Mouse (Mus musculus) mouse trophoblast stem cell (cell line): ENCODE data around the gene Ccdc88c.

Experiments
- in situ Hi-C, 2 experiments: fragments of 300-500 bp; cut with MseI, MboI; formaldehyde crosslinking; loops; 2 replicates in 1 of 2; 3 replicates in 1 of 2; pipeline ENCODE4 v1.15.1; 2025

Gene Ccdc88c

DNA sequence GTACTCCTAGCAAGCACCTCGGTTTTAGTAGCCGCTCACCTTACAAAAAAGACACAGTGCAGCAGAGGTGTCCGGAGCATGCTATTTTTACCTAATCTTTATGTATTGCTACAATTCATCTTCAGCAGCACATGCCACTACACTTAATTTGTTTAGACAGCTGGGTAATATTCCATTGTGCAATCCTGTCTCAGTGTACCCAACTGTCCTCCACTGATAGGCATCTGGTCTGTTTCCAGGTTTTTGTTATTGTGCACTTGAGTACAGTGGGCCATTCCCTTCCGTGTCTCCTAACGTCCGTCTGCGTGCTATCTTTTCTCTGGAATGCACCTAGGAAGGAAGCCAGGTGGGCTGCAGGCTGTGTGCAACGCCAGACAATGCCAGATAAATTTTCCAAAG lies 30.3 kb downstream of the Ccdc88c start:
- in situ Hi-C loops = no loop called here

- in situ Hi-C loops = no loop called here
Observed at GRCm38 (mm10) chr12:100997830-100998563, 30.9 kb downstream of the Ccdc88c start.

GRCm38 (mm10) chr12:100996378-100996898 lies 32.4 kb downstream of the Ccdc88c start:
- in situ Hi-C loops = no loop called here

GRCm38 (mm10) chr12:100995607-100996377 lies 33.1 kb downstream of the Ccdc88c start:
- in situ Hi-C loops = no loop called here

GRCm38 (mm10) chr12:100994140-100995015 lies 34.5 kb downstream of the Ccdc88c start:
- in situ Hi-C loops = no loop called here

DNA sequence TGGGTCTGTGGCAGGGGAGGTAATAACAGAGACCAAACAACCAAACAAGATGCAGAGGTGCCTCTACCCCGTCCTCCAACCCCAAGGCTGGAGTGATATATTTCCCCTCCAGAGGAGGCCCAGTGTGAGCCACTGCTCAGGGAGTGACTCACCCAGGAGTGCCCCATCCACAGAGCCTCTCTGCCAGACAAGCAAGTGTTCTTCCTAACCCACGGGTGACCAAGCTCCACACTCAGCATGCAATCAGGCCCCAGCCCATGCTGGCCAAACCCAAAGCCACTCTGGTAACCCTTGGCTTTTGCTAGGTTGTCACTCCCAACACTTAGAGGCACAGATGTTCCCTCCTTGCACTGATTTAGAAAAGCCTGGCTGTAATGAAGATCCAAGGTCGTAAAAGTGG lies 35.7 kb downstream of the Ccdc88c start:
- in situ Hi-C loops = no loop called here

- in situ Hi-C loops = no loop called here
Observed at GRCm38 (mm10) chr12:100992505-100992904, 36.4 kb downstream of the Ccdc88c start.

DNA sequence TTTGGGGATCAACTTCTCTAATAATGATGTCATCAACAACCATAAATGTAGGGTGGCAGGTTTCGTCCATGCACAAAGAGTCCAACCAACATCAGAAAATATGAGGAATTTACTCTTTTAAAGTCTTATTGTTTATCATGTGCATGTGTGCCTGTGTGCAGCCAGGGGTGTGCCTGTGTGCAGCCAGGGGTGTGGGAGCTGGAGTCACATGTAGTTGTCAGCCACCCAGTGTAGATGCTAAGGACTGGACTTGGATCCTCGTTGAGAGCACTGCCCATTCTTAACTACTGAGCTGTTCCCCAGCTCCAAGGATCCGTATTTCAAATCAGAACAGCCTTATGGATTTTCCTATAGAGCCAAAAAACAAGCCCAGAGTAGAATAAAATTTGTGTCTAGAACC lies 37.7 kb downstream of the Ccdc88c start:
- in situ Hi-C loops = no loop called here

- in situ Hi-C loops = no loop called here
Observed at GRCm38 (mm10) chr12:100990291-100990690, 38.6 kb downstream of the Ccdc88c start.

DNA sequence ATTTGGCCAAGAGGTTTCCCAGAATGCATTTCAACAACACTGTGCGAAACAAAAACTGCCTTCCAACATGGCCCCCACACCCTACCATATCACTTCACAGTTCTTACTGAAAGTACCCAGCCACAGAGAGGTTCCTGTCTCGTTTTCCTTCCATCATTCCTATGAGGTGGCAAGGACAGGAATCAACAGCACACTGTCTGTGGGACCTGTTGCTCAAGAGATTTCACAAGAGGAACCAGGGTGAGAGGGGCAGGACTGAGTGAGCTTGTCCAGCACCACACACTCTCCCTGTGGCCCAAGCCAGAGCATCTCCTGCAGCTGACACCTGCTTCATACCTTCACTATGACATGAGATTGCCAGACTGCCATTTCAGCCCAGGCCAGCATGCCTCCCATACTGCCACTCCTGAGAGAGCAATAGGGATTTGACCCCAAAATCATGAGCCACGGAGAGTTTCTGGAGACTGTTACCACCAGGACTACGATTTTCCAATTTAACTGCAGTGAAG lies 39.0 kb downstream of the Ccdc88c start:
- in situ Hi-C loops = no loop called here

DNA sequence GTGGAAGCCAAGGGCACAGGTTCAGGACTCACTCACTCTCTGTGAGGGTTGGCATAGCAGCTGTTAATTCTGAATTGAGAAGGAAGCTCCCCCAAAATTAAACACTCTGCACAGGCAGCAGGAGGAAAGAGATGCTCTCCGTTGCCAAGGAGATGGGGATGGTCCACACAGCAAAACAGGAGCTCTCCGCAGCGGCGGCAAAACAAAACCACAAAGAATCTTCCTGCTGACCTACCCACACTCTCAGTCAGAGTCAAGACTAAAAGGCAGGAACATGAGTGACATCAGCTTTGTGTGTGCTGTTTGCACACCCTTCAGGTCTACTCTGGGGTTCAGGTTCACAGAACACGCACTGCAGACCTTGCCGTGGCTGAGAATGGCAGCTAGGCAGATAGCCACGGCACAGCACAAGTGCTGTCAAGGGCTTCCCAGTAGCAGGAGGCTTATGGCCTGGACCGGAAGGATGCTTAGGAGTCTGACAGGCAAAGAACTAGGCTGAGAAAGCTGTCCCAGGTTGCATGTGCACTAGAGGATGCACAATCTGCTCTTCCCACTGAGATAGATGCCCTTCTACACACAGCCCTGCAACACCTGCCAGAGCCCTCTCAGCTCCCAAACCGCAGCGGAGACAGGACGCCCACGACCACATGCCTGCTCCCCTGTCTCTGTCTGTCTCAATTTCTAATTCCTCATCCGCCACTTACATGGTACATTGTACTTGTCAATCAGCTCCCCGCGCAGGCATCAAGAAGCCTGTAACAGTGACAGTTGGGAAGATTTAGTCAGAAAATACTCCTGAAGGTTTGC lies 40.3 kb downstream of the Ccdc88c start:
- in situ Hi-C loops = no loop called here

GRCm38 (mm10) chr12:100986423-100986822 lies 42.4 kb downstream of the Ccdc88c start:
- in situ Hi-C loops = no loop called here

DNA sequence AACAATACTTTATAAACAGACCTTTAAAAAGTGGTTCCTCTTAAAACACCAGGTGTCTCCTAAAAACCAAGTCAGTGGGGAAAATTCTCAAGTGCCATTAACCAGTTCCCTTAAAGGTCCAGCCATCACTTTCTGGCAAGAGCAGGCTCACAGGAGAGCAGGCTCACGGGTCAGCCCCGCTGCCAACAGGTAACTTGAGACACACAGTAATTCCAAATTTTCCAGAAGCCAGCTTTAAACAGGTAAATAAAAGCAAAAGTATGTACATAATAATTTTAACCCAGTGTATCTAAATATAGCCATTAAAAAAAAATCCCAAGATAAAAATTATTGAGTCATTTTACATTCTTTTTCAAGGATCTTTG lies 43.1 kb downstream of the Ccdc88c start:
- in situ Hi-C loops = no loop called here

- in situ Hi-C loops = no loop called here
Observed at GRCm38 (mm10) chr12:100985050-100985792, 43.6 kb downstream of the Ccdc88c start.

DNA sequence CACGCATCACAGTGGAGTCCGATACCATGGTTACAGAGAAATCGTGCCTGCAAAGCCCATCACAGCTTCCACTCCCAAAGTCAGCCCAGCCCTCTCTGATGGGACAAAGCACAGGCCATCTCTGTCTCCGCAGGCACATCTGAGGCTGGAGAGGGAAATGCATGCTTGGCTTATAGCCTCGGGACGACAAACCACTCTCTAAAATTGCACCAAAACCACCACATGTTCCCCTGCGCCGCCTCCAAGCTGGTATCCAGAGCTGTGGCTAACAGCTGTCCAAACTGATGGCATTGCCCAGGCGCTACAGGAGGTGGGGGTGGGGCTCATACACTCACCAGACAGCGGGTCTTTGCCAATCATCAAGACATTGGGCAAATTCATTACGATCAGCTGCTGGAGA lies 45.3 kb downstream of the Ccdc88c start:
- in situ Hi-C loops = no loop called here

DNA sequence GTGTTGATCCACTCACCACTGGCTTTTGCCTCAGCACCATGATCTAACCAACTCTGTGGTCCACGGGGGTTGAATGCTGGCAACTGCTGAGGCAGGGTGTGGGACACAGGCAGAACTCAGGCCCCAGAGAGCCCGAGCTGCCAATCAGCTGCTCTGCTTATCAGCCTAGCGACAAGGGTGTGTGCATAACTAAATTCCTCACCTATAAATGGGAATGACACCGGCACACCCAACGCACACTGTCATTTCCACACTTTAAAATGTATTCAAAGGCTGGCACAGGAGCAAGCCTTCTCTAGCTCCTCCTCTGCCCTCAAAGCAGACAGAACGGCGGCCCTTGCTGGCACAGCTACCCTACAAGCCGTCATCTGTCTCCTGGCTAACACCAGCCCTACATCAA lies 46.6 kb downstream of the Ccdc88c start:
- in situ Hi-C loops = no loop called here

DNA sequence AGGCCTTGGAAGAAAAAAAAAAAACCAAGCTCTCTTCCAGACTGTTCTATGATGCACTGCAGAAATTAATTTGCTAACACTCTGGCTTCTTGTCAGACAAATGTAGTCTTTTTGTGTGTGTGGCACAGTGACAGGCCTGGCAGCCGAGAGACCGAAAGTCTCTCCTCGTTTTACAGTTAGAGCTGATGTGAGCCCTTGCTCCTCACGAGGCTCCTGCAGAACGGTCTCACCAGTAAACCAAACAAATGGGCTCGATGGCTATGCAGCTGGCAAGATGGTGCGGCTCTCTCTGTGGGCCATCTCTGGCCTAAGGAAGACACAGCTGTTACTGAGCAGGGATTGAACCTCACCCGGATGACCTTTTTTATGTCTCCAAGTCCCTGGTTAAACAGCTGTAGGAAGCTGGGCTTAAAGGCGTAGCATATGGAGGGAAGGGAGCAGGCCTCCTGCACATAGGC lies 48.3 kb downstream of the Ccdc88c start:
- in situ Hi-C loops = no loop called here

- in situ Hi-C loops = no loop called here
Observed at GRCm38 (mm10) chr12:100979616-100980015, 49.2 kb downstream of the Ccdc88c start.

DNA sequence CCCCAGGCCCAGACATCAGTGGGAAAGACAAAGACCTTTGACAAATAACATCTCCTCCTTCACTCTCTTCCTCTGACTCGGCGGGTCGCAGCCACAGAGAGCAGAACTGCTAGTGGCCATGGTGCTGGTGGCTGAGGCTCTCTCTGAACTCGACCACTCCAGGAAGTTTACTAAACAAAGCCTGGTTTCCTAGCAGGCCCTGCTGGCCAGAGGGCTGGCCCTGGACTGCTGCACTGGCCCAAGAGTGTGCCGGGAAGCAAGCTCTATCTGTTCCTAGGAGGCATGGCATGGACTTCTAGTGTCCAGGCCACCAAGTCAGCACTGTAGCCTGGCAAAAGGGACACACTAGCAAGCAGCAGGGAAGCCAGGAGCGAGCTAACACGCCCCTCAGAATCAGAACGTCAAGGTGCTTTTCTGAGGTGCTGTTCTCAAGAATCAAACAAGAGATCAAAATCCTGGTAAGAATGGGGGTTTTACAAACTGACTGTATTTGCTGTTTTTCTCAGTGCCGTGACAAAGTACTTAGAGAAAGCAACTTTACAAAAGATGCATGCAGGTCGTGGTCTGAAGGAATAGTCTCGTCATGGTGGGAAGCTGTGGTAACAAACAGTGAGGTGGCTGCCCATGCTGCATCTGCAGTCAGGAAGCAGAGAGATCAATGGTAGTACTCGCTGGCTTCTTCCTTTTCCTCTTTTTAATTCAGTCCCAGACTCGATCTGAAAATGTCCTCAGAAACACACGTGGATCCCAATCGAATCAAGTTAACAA lies 50.7 kb downstream of the Ccdc88c start:
- in situ Hi-C loops = no loop called here
